Mouse (Mus musculus) ES-E14 (cell line): ENCODE results near the gene Hpn.

ENCODE experiments used
- CHD2 ChIP-seq: IDR thresholded peaks from 2 replicates; pipeline ENCODE4 v1.6.1; 2014; ENCODE audit warnings: mild to moderate bottlenecking, low read depth, low read length, inconsistent platforms
- ZC3H11A ChIP-seq: IDR thresholded peaks from 2 replicates; pipeline ENCODE4 v1.6.1; 2012; ENCODE audit warnings: low read depth, mild to moderate bottlenecking, inconsistent platforms, low read length, borderline replicate concordance

DNA sequence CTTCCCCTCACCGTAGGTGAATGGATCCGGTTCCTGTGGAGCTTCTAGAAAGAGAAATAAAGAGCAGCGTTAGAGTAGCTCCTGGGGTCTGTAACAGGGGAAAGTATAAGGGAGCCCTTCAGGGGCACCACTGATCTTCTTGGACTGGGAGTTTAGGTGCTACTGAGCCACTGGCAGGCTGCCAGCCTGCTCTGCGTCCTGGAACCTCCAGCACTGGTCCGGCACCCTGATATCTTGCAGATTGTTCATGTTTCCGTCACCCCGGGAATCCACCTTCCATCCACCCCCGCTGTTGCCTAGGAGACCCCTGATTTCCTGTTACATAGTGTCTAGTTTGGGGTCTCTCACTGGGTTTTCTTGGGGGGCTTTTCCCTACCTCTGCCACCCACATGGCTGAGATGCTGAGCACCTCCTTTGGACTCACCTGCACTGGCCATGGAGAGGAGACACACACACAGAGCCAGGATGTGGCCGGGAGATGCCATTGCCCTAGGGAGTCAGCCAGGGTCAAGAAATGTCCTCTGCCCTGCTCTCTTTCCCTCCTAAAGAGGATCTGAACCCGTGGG lies 61.1 kb downstream of the Hpn start:
- no peak for TF ChIP-seq CHD2
- TF ChIP-seq ZC3H11A, result no peak
